Mouse (Mus musculus): Measurements from ENCODE around the gene Ssx2ip.

The Ssx2ip gene

DNA sequence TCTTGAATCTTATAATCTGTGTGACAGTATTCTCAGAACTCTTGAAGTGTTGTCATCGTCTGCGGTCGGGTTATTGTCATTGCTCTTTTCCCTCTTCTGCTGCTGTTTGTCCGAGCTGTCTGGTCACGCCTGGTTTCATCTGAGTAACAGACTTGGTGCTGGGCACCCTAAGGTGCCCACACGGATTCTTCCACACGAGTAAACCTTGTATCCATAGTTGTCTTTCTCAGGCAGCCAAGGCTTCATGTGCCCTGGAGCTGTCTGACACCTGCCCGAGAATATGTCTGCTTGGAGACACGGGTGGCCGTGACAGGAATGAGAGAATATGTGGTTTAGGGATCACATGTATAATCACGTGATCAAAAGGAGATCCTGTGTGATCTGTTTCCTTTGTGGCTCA lies 31.1 kb downstream of the Ssx2ip start:
- DNase-seq (ENCODE audit: low spot score in 2 of 2): no peak

DNA sequence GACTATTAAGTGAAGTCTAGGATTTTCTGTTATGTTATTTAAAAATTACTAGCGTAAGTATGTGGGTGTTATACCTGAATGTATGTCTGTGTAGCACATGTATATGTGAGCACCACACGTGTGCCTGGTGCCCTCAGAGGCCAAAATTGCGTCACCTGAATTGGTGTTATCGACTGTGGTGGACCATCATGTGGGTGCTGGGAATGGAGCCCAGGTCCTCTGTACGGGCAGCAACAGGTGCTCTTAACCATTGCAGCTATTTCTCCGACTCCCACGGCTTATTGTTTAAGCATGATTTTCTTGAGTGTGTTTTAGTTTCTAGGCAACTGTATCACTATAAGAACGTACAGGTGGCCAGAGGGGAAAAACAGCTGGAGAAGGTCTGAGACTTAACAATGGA lies 31.7 kb downstream of the Ssx2ip start:
- no peak for DNase-seq (ENCODE audit: low spot score in 2 of 2)

DNA sequence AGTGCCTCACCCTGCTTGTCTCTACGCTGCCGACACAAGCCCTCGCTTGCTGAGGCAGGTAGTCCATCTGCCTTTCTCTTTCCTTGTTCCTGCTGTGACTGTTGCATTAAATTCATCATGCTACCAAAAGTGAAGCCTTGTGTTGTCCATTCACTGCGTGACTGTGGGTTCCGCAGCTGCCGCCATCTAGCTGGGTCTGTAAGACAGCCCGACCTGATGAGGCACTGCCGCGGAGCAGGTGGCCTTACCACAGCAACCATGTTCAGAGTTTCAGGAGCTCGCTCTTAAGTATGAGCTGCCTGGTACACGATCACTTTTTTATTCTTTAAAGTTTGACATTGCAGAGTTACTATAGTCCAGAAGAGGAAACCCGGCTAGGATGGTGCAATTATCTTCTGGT lies 35.6 kb downstream of the Ssx2ip start:
- no peak for DNase-seq (ENCODE audit: low spot score in 2 of 2)

DNA sequence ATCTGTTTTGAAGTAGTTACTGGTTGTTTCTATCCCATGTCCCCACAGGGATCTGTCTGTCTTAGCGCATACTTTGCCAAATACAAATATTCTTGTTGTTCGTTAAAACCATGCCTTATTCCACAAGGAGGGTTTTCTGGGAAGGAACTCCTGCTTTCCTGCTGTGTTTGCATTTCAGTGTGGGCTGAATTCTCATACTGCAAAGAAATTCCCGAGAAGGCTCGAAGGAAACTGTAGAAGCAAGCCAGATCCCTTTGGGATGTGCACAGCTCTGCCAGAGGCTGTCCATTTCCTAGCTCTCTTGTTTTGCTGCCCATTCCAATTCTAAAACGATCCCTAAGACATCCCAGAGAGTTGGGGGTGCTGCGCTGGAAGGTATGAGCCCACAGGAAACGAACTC lies 36.0 kb downstream of the Ssx2ip start:
- no peak for DNase-seq (ENCODE audit: low spot score in 2 of 2)

DNA sequence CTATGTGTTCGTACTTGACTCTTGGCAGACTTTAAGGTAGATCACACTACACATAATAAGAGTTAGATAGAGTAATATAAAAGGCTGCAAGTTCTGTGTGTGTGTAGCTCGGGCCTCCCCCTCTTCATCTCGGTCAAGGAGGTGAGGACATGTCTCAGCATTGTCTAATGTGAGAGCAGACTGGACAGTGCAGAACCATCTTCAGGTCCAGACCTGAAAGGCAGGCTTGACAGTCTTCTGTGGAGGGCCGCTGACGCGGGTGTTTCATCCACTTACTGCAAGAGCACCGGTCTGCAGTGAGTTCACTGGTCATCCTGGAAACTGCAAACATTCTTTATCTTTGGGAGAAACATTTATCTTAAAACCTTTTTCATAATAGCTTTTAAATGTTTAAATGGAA lies 38.0 kb downstream of the Ssx2ip start:
- DNase-seq (ENCODE audit: low spot score in 2 of 2): no peak

DNA sequence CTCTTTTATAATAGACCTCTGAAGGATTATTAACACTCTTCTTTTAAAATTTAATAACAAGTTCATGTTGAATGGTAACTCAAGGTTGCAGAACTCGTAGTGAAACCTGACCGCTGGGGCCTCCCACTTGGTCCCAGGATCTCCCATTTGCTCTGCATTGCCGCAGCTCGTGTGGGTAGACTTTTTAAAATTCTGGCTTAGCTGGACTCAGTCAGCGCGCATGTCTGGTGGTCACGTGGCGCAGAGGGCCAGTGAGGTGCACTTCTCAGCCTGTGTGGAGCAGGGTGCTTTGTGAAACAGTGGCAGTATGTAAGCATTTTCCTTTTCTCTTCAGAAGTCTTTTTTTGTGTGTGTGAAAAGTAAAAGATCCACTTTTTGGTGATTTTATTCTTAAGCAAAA lies 38.5 kb downstream of the Ssx2ip start:
- no peak for DNase-seq (ENCODE audit: low spot score in 2 of 2)

DNA sequence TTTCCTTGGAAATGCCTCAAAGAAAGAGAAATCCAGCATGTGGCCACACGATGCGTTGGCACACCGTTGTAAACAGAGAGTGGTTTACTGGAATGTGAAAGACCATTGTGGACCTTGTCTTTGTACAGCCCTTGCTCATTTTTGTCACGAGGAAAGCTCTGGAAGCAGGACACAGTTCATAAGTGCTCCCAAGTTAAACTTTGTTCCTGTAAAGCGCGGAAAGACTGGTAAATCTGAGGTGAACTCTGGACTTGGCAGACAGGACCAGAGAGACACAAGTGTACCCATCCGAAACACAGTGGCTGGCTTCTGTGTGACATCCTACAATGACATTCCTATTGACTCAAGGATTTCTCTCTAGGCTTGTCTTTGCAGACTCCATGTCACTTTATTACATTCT lies 38.9 kb downstream of the Ssx2ip start:
- no peak for DNase-seq (ENCODE audit: low spot score in 2 of 2)

DNA sequence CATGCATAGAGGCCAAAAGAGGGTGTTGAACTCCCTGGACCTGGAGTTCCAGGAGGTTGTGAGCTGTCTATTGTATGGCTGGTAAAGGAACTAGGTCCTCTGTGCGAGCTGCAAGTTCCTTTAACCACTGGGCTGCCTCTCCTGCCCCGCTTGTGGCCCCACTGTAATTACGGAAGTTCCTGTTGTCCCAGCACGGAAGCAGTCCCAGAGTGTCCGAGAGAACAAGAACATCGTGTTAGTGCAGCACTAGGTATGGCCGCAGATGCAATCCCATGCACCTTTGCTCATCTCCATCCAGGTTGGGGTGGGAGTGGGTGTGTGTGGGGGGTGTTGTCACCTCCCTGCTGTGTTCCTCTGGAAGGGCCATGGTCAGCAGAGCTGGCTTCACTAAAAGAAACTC lies 40.4 kb downstream of the Ssx2ip start:
- no peak for DNase-seq (ENCODE audit: low spot score in 2 of 2)

DNA sequence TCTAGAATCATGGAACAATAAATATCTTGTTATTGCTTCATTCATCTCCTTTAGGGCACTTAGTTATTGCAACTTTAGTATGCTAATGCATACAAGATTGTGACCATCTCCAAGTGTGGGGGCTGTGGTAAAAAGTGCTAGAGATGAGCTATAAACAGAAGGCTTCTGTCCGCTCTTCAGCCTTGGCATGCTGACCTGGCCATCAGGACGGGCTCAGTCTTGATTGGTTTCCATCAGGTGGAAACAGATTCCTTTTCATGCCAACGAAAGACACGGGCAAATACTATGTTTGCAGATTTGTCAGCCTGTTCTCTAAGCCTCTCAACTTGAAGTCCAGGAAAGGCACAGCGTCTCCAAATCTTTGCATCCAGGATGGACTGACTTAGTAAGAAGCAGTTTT lies 42.7 kb downstream of the Ssx2ip start:
- DNase-seq (ENCODE audit: low spot score in 2 of 2): no peak

DNA sequence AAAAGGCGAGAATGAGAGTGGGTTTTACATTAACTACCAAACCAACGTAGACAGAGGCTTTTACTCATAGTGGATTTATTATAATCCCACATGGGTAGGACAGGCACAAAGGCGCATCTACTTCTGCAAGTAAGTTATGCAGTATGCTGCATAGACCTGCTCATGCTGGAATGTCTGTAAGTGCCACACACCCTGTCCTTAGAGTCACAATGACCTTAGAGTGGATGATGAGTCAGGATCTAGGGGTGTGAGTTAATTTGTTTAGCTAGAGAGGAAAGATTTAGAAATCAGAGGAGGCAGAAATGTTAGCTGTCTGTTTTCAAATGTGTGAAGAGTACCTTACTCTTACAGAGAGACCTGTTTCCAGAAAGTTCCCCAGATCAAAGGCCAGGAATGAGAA lies 43.2 kb downstream of the Ssx2ip start:
- no peak for DNase-seq (ENCODE audit: low spot score in 2 of 2)

DNA sequence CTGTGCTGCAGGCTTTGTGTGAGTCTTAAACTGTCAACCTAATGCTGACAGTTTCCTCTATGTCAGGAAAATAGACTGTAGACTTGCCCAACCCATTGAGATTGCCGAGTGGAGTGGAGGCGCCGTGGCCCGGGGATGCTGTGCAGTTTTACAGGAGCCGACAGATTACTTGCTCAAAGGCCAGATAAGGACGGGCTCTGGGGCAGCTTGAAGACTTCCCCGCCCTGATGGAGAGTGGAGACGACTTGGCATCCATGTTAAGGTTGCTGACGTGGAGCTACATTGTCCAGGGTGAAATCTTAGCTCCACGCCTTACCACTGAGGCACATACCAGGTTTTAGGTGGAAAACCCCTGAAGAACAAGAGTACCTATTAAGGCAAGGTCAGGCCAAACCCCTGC lies 43.9 kb downstream of the Ssx2ip start:
- no peak for DNase-seq (ENCODE audit: low spot score in 2 of 2)

DNA sequence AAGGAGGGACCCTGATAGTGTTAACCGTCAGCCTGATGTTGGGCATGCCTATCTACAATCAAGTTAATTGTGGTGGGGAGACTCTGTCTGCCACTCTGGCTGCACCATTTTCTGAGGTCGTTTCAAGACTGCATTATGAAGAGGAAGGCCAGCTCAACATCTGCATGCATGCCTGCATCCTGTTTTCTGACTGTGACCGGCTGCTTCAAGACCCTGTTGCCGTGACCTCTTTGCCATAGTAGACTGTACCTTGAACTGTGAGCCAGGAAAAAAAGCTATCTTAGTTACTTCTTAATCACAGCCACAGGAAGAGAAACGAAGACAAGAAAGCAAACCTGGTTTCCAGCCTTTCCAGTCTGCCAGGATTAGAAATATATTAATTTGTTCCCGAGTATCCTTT lies 44.5 kb downstream of the Ssx2ip start:
- DNase-seq (ENCODE audit: low spot score in 2 of 2): no peak

DNA sequence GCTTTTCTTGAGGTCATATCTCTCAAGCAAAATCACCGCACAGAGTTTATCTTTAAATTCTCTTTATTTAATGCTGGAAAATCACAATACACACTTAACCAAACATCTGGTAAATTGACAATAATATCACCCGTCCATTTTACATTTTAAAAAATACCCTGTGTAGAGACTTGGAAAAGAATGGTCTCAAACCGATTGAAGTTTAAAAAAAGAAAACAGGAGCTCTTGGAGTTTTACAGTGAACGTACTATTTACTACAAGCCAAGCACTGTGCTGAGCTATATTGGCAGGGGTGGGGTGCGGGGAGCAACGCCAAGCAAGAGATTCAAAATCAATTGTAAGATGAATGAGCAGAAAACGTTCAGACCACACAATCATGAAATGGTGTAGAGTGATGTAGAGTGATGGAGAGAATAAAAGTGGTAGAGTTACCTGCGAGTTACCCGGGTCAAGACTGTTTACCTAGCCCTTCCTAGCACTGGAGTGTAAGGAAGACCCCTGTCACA lies 45.4 kb downstream of the Ssx2ip start, which contains the start of gene Ctbs:
TSS of gene Ctbs (plus strand) at position 51 of the 506 bp plus-strand sequence.
- no peak for DNase-seq (ENCODE audit: low spot score in 2 of 2)

DNA sequence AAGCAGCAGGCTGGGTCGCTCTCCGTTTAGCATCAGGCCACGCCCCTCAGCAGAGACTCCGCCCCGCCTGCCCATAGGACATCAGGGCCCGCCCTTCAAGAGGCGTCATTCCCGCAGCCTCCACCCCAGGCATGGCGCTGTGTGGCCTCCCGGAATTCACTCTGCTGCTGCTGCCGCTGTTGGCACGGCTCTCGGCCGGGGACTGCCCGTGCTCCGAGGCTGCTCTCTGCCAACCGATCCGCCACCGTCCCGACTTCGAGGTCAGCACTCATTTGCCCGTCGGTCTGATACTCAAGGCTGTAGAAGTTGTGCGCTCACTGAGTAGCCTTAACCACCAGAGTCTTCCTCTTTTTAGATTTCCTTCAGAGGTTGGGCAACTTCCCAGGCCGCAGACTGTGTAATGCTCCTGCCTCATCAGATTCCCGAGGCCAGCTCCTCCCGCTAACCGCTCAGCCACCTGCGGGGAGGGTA lies 46.0 kb downstream of the Ssx2ip start:
- DNase-seq (ENCODE audit: low spot score in 2 of 2): peak; percentile 92 to 93

DNA sequence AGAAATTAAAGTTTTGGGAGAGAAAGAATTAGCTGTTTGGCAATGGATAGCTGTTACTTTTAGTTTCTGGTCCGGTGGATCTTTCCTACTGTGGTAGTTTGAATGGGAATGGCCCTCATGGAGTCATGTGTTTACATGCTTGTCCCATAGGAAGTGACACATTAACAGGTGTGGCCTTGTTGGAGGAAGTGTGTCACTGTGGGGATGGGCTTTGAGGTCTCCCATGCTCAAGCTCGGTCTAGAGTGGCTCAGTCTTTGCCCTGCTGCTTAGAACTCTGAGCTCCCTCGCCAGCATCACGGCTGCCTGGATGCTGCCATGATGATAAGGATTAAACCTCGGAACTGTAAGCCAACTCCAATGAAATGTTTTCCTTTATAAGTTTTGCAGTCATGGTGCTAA lies 46.9 kb downstream of the Ssx2ip start:
- no peak for DNase-seq (ENCODE audit: low spot score in 2 of 2)

DNA sequence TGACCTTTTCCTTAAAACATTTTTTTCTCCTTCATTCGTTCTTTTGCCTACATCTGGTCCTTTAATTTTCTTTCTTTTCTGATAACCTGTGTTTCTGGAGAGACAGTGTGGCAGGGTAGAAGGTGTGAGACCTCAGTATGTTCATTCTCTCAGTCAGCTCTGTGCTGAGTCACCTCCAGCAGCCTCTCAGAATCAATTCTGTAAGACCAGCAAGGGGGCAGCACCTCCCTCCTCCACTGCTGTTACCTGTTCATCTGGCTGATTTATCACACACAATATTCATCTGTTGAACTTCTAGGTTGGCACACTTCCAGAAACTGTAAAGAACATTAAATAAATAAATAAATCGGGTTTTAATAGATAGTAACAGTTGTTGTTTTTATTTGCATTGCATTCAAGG lies 58.5 kb downstream of the Ssx2ip start:
- no peak for DNase-seq (ENCODE audit: low spot score in 2 of 2)

DNA sequence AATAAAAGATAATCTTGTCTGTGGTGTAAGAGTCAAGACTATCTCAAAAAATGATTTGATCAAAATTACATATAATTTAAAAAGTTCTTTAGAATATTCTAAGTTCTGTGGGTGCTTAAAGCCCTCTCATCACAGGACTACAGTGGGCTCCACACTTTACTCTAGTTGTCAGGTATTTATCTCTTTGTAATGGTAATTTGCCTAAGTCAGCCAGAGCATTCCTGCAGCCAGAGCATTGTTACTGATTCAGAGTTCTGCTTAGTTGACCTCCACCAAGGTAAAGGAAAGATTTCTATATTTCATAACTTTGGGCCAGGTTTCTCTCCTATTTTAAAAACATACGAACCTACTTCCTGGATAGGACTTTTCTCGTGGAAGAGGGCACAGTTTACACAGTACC lies 64.8 kb downstream of the Ssx2ip start:
- no peak for DNase-seq (ENCODE audit: low spot score in 2 of 2)

DNA sequence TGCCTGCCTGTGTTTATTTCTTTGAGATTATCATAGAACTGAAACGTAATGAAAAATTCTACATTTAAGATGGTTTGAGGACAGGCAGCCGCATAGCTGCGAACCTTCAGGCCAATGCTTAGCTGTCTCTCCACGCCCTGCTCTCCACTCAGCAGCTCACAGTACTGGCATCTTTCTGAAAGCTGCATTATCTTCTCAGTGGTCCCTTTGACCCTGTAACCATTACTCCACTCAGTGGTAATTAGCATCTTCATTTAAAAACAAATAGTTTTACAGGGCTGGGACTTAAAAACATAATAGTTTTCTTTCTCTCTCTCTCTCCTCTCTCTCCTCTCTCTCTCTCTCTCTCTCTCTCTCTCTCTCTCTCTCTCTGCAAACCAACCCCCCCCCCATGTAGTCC lies 68.2 kb downstream of the Ssx2ip start:
- no peak for DNase-seq (ENCODE audit: low spot score in 2 of 2)

DNA sequence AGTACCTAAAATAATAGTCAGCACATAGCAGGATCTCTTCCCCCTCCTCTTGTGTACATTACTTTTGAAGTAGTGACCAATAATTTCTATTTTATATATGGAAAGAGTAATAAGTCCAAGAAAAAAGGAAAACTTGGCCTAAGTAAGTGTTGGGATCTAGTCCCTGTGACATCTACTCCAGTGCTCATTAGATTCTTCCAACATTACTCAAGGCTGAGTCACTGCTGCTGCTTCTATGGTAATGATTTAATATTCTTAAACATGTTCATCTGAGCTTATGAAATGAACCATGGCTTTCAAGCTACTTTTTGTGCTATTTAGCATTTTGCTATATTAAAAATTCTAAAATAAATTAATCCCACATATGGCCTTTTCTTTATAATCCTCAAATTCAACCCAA lies 69.3 kb downstream of the Ssx2ip start:
- no peak for DNase-seq (ENCODE audit: low spot score in 2 of 2)

DNA sequence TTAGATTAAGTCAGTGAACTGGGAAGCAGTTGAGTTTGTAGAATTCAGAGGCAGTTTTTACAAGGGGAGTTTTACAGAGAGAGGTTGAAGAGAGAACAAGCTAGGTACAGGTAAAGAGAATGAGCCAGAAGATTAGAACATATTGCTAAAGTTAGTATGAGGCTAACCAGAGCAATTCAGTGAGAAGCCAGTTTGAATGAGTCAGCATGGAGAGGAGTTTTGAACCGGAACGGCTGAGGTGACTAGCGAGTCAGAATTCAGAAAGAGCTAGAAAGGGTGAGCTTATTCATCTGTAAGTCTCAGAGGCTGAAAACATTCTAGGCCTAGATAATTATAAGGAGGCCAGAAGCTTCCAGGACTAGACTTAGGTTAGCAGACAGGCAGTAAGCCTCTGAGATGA lies 70.0 kb downstream of the Ssx2ip start:
- no peak for DNase-seq (ENCODE audit: low spot score in 2 of 2)

DNA sequence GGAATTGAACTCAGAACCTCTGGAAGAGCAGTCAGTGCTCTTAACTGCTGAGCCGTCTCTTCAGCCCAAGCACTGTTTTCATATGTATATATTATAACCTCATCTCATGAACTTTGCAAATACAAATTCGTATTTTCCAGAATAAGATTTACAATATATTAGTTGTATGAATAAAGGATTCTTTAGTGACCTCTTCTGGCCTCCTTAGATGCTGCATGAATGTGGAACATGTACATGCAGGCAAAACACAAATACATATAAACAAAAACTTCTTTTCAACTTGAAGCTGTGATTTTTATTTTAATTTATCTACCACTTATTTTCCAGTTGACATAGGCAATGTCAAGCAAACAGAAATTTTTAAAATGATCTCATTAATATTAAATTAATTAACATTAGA lies 77.6 kb downstream of the Ssx2ip start:
- DNase-seq (ENCODE audit: low spot score in 2 of 2): no peak

DNA sequence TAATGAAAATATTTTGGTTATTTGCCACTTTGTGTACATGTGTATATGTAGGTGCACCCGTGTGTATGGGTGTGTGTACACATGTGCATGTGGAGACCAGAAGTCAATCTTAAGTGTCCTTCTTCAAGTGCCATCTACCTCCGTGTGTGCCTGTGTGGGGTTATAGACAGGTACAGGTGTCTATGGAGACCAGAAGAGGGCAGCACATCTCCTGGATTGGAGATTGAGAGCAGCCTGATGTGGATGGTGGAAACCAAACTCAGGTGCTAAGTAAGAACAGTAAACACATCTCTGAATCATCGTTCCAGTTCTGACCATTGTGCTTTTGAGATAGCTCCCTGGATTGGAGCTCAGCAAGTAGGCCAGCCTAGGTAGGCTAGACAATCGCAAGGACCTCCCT lies 82.0 kb downstream of the Ssx2ip start:
- no peak for DNase-seq (ENCODE audit: low spot score in 2 of 2)

Data from frontal cortex, postnatal 36 days (tissue).